Mouse (Mus musculus) thymus, adult 2 months (tissue): ENCODE measurements around the gene Tbc1d20. TPM values are rescaled to one million over a fixed set of nuclear protein-coding genes. Genes with fewer than 3 reads are reported as not detected.

Experiments
- DNase-seq: peaks from one replicate; pipeline ENCODE4 v3.0.0; 2021
- H3K27ac ChIP-seq: fragments of 200-500 bp; 2 replicates; pipeline ENCODE4 v1.5.1; 2012; ENCODE audit warnings: low read length, control low read depth; ENCODE audit not compliant: control insufficient read depth, insufficient read depth
- H3K27me3 ChIP-seq: fragments of 200-500 bp; 2 replicates; pipeline ENCODE4 v1.6.1; 2012; ENCODE audit warnings: mild to moderate bottlenecking, low read length, moderate library complexity, mixed read lengths; ENCODE audit not compliant: control insufficient read depth, insufficient read depth
- H3K36me3 ChIP-seq: fragments of 200-500 bp; 2 replicates; pipeline ENCODE4 v1.6.1; 2012; ENCODE audit warnings: mild to moderate bottlenecking, low read length, moderate library complexity; ENCODE audit not compliant: control insufficient read depth, insufficient read depth
- H3K4me1 ChIP-seq: fragments of 200-500 bp; replicated peaks from 2 replicates; pipeline ENCODE4 v1.6.1; 2012; ENCODE audit warnings: low read length; ENCODE audit not compliant: control insufficient read depth, insufficient read depth
- H3K4me3 ChIP-seq: fragments of 200-500 bp; 2 replicates; pipeline ENCODE4 v1.5.1; 2012; ENCODE audit warnings: mild to moderate bottlenecking, low read length, control low read depth, moderate library complexity; ENCODE audit not compliant: control insufficient read depth, insufficient read depth
- CTCF ChIP-seq: fragments of 200-500 bp; IDR thresholded peaks from 2 replicates; pipeline ENCODE4 v1.5.1; 2012; ENCODE audit warnings: mild to moderate bottlenecking, control low read depth, low read length, moderate library complexity, borderline replicate concordance; ENCODE audit not compliant: control insufficient read depth, poor library complexity, insufficient read depth; ENCODE audit errors: extremely low read depth
- POLR2A ChIP-seq: fragments of 200-500 bp; IDR thresholded peaks from 2 replicates; pipeline ENCODE4 v1.6.1; 2012; ENCODE audit warnings: mild to moderate bottlenecking, low read length, control low read depth, moderate library complexity; ENCODE audit not compliant: control insufficient read depth, poor library complexity, insufficient read depth; ENCODE audit errors: extremely low read depth
- WGBS: fragments of 180-500 bp; shearing (Covaris S2); methylation state at CpG from one replicate; pipeline ENCODE4 v1.1.7; 2018; 5-methylcytosine and 5-hydroxymethylcytosine counted together
- polyA plus RNA-seq: library from polyadenylated mRNA; depleted of rRNA; stranded (reverse); fragments of >200 nt; gene quantifications from 2 replicates; pipeline ENCODE4 v1.2.3, GENCODE M21; 2012

The Tbc1d20 gene
- polyA plus RNA-seq, 1 experiment: 78.2 TPM

DNA sequence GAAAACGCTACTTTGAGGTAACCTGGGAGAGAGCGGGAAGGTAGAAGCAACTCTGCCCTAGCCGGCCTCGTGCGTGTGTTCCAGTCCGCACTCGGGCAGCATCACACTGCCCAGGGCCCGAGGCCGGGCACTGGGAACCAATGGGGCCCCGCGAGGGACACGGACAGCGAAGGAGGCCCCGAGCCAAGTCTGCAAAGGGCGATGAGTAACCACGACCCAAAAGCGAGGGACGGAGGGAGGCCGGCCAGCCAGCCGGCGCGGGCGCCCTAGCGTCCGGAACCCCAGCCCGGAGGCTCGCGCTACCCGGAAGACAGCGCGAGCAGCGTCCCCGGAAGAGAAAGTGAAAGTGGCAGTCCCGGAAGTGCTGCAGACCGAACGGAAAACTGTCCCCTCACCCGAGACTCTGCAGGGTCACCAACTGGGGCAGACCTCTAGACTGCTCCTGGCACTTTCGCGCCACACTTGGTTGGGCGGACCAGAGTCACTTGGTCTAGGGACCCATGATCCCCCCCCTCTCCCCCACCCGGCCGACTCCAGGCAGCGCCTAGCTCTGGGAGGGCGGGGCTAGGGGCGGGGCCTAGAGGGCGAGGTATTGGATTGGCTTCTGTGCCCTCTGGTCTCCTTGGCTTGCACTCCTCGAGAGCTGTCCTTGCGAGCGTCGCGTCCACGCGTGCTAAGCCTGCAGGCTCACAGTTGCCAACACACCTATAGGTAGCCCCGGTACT is 38.6 kb downstream of the Tbc1d20 start, which contains the start of gene Rbck1:
TSS of gene Rbck1 (minus strand) at position 553 of the 725 bp plus-strand sequence.
- H3K4me3 ChIP-seq: peak within 1 kb of the TSS; percentile 92
- TF ChIP-seq CTCF (peak; percentile 51; the same call in 1 of the 2 replicates), POLR2A (peak; percentile 74; the same call in 1 of the 2 replicates)
- no peaks in the 10 kb centered on the region for H3K27me3 ChIP-seq
- peaks cover 10% of the 10 kb centered on the region for H3K4me1 ChIP-seq
- DNase-seq: peak; percentile 82
- H3K36me3 ChIP-seq: peaks cover 3% of the 10 kb centered on the region; the same call in 1 of the 2 replicates
- WGBS: 0% methylated on average over 53 of the region's 54 CpGs
- H3K27ac ChIP-seq: peak within 1 kb of the TSS; percentile 75; the same call in 1 of the 2 replicates

DNA sequence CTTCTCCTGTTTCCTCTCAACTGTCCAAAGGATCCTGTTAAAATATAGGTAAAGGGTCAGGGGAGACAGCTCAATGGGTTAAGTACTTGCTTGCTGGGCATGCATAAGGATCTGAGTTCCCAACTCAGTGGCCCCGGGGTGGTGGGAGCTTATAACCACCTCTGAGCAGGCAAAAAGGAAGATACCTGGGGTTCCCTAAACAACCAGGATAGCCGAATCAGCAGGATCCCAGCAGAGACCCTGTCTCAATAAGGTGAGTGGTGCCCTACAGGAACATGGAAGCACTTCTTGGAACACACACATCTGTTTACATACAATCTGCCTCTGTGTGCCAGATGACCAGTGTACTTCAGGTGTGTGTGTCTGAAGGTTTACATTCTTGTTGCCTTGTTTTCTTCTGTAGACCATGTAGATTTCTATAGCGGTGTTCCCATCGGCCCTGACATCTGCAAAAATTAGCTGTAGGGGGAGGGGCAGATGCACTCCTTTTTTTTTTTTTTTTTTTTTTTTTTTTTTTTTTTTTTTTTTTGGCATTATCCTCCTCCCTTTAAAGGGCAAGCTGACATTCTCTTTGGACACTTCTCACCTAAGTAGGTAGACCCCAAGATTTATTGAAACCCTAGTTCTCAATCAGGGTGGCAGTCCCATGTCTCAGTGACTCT is 39.8 kb downstream of the Tbc1d20 start:
- Histone ChIP-seq H3K27ac (no peak overlapping the region), H3K4me1 (peaks cover 10% of the 10 kb centered on the region), H3K4me3 (no peak overlapping the region), H3K27me3 (no peaks in the 10 kb centered on the region), H3K36me3 (no peaks in the 10 kb centered on the region; the same call in 1 of the 2 replicates)
- WGBS: 89% methylated on average over 4 of the region's 4 CpGs
- TF ChIP-seq POLR2A: no peak
- TF ChIP-seq CTCF: no peak
- no peak for DNase-seq

DNA sequence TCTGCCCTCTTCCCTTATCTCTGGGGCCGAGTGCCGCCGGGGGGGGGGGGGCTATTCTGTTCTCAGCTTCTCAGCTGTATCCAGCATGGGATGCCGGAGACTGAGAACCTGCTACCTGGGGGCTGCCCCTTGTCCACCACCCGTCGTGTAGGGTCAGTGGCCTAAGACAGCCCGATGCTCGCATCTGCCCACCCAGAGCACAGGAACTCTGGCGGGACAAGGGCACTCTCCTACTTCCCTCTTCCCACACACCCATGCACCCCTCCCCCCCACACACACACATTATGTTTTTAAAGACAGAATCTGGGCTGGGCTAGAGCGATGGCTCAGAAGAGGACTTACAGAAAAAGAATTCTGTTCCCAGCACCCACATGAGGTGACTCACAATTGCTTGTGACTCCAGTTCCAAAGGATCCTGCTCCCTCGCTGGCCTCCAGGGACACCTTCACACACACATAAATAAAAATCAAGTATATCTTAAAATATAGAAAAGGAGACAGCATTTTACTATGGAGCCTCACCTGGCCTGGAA is 41.7 kb downstream of the Tbc1d20 start:
- TF ChIP-seq POLR2A (no peak), CTCF (no peak)
- Histone ChIP-seq H3K4me1 (peaks cover 10% of the 10 kb centered on the region), H3K27me3 (no peaks in the 10 kb centered on the region), H3K4me3 (no peak overlapping the region), H3K27ac (no peak overlapping the region), H3K36me3 (no peaks in the 10 kb centered on the region)
- WGBS: 53% methylated on average over 11 of the region's 11 CpGs
- no peak for DNase-seq

DNA sequence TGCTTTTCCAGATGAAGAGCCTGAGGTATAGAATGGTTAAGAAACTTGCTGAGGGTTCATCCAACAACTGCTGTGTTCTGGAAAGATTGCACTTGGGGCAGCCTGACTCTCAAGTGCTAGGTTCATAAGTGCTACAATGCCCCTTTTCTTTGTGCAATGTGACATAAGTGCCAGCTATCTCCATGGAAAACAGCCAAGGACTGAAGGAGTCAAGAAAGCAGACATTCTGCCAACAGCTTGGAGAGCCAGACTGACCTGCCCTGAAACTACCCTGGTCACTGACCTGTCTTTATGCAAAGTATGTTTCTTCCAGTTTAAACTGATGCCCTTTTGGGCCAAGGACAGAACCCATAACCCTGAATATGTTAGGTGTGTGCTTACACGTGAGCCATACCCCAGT is 43.2 kb downstream of the Tbc1d20 start:
- Histone ChIP-seq H3K27ac (no peak overlapping the region), H3K27me3 (no peaks in the 10 kb centered on the region), H3K4me1 (no peaks in the 10 kb centered on the region), H3K4me3 (no peak overlapping the region), H3K36me3 (no peaks in the 10 kb centered on the region)
- 92% methylated on average over 1 of the region's 1 CpGs for WGBS
- TF ChIP-seq CTCF (no peak), POLR2A (no peak)
- no peak for DNase-seq

DNA sequence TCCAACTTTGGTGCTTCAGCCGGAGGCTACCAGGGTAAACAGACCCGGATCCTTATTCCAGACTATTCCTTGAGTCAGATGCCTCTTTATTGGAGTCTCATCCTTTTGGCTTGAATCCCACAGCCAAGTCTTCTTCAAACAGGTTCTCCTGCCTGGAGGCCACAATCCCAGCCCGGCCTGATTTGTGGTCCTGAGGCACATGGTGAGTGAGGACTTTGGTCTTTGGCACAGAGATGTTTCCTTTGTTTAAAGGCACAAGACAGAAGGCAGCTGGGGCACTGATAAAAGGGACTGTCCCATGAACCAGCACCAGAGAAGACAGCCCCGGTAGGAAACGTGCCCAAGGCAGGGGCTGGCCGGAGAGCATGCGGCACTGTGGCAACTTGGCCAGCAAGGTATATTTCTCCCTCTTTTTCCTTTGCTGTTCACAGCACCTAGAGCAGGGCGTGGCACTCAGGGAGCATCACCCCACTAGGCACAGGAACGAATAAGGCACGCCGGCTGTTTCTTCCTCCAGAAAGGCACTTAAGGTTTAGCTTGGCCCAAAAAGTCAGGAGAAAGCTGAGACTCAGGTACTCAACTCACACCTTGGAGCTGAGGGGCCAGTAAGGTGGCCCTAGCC is 44.1 kb downstream of the Tbc1d20 start:
- TF ChIP-seq CTCF: no peak
- no peak for TF ChIP-seq POLR2A
- 97% methylated on average over 11 of the region's 11 CpGs for WGBS
- no peak overlapping the region for H3K4me3 ChIP-seq
- DNase-seq: no peak
- H3K4me1 ChIP-seq: no peaks in the 10 kb centered on the region
- H3K36me3 ChIP-seq: no peaks in the 10 kb centered on the region
- no peaks in the 10 kb centered on the region for H3K27me3 ChIP-seq
- H3K27ac ChIP-seq: no peak overlapping the region

DNA sequence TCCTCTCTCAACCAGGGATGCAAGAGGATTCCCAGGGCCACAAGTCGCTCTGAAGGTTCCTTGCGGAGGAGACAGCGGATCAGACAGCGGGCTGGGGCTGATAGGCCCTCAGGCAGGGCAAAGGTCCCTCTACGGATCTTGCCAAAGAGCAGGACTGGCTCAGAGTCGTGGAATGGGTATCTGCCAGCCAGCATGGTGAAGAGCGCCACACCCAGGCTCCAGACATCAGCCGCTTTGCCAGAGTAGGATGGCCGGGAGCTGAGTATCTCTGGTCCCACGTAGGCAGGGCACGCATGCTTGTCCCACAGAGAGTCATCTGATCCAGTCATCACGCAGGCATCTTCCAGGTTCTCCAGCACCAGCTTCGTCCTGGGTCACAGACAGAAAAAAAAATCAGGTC is 44.7 kb downstream of the Tbc1d20 start:
- no peak for TF ChIP-seq CTCF
- no peak for TF ChIP-seq POLR2A
- no peaks in the 10 kb centered on the region for H3K27me3 ChIP-seq
- peaks cover 5% of the 10 kb centered on the region; the same call in 1 of the 2 replicates for H3K4me1 ChIP-seq
- no peak for DNase-seq
- no peaks in the 10 kb centered on the region for H3K36me3 ChIP-seq
- no peak overlapping the region for H3K4me3 ChIP-seq
- no peak overlapping the region for H3K27ac ChIP-seq
- WGBS: 91% methylated on average over 13 of the region's 13 CpGs
